Mouse (Mus musculus) G1E (cell line): ENCODE data around the gene Mdfi. TPM values are rescaled to one million over a fixed set of nuclear protein-coding genes. Genes with fewer than 3 reads are reported as not detected.

Experiments used
- ATAC-seq: 2 replicates; pipeline ENCODE4 v1.8.0; 2016; ENCODE audit warnings: mild to moderate bottlenecking; ENCODE audit not compliant: insufficient number of reproducible peaks, poor library complexity, low FRiP score, severe bottlenecking; ENCODE audit errors: extremely low read depth
- DNase-seq: peaks from one replicate; pipeline ENCODE4 v3.0.0; 2012; ENCODE audit warnings: low spot score
- H3K27me3 ChIP-seq: 2 replicates; pipeline ENCODE4 v1.6.1; 2012; ENCODE audit warnings: mild to moderate bottlenecking, low read length, inconsistent platforms; ENCODE audit not compliant: insufficient read depth
- H3K36me3 ChIP-seq: replicated peaks from 2 replicates; pipeline ENCODE3; 2012; ENCODE audit warnings: mild to moderate bottlenecking, inconsistent platforms
- H3K4me1 ChIP-seq: 2 replicates; pipeline ENCODE4 v1.6.1; 2012; ENCODE audit warnings: low read depth, low read length, inconsistent platforms, mixed read lengths; ENCODE audit not compliant: insufficient read depth
- H3K4me3 ChIP-seq: 2 replicates; pipeline ENCODE4 v1.5.1; 2012; ENCODE audit warnings: low read depth, mild to moderate bottlenecking, inconsistent platforms, low read length, moderate library complexity, mixed read lengths
- H3K9me3 ChIP-seq: replicated peaks from 2 replicates; pipeline ENCODE4 v1.6.1; 2012; ENCODE audit warnings: inconsistent platforms
- CTCF ChIP-seq: IDR thresholded peaks from 2 replicates; pipeline ENCODE4 v1.5.1; 2012; ENCODE audit warnings: low read depth, low read length, inconsistent platforms, mixed read lengths
- GATA1 ChIP-seq: IDR thresholded peaks from 2 replicates; pipeline ENCODE4 v1.6.1; 2012; ENCODE audit warnings: borderline replicate concordance, low read length, inconsistent platforms, mixed read lengths
- GATA2 ChIP-seq: IDR thresholded peaks from 2 replicates; pipeline ENCODE4 v1.6.1; 2012; ENCODE audit warnings: low read depth, low read length, inconsistent platforms, borderline replicate concordance
- POLR2AphosphoS5 ChIP-seq: IDR thresholded peaks from 2 replicates; pipeline ENCODE4 v1.6.1; 2012; ENCODE audit warnings: low read depth, low read length, inconsistent platforms; ENCODE audit not compliant: insufficient replicate concordance
- TAL1 ChIP-seq: conservative IDR thresholded peaks from 2 replicates; pipeline ENCODE4 v1.6.1; 2012; ENCODE audit warnings: low read depth, low read length, inconsistent platforms, mixed read lengths
- polyA plus RNA-seq: library from polyadenylated mRNA; stranded (reverse); fragments of >175 nt; gene quantifications from 2 replicates; pipeline ENCODE4 v1.2.3, GENCODE M21; 2012
- total RNA-seq, 2 experiments: library from RNA; stranded (forward) in 1 of 2; stranded (reverse) in 1 of 2; fragments of 200-1000 nt in 1 of 2; fragments of >200 nt in 1 of 2; fragmentation: Nextera tagmentation in 1 of 2; gene quantifications; 2 replicates each; pipeline ENCODE4 v1.2.3; 2014 to 2017

The Mdfi gene
- total and polyA plus RNA-seq, 3 experiments = 0.05 TPM; not detected in 2

GRCm38 (mm10) chr17:47850639-47851314 lies 16.3 kb upstream of the Mdfi start:
- H3K4me3 ChIP-seq = no peak overlapping the region
- no peaks in the 10 kb centered on the region for H3K36me3 ChIP-seq
- DNase-seq (no peak), ATAC-seq (no peak)
- peaks cover 3% of the 10 kb centered on the region; the same call in 1 of the 2 replicates for H3K9me3 ChIP-seq
- H3K4me1 ChIP-seq = no peaks in the 10 kb centered on the region
- TF ChIP-seq GATA2 (no peak), CTCF (no peak), TAL1 (no peak), GATA1 (no peak), POLR2AphosphoS5 (no peak)
- no peaks in the 10 kb centered on the region for H3K27me3 ChIP-seq

DNA sequence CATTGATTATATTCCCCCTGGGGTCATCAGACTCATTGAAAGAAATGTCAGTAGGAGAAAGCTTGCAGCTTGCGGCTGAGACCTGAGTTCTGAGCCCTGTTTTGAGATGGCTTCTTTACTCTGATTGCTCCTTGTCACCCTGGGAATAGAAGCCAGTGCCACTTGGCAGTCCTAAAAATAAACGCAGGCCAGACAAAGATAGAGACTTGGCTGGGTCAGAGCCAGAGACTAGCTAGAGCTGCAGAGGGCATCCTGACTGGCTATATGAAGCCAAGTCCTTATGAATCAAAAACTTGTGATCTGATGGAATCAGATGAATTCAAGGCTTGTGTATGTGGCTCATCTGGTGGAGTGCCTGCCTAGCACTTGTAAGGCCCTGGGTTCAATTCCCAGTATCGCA lies 15.5 kb upstream of the Mdfi start:
- ATAC-seq (no peak), DNase-seq (no peak)
- Histone ChIP-seq H3K36me3 (no peaks in the 10 kb centered on the region), H3K4me3 (no peak overlapping the region), H3K4me1 (no peaks in the 10 kb centered on the region), H3K9me3 (no peaks in the 10 kb centered on the region), H3K27me3 (no peaks in the 10 kb centered on the region)
- TF ChIP-seq CTCF (no peak), GATA2 (no peak), GATA1 (no peak), POLR2AphosphoS5 (no peak), TAL1 (no peak)

DNA sequence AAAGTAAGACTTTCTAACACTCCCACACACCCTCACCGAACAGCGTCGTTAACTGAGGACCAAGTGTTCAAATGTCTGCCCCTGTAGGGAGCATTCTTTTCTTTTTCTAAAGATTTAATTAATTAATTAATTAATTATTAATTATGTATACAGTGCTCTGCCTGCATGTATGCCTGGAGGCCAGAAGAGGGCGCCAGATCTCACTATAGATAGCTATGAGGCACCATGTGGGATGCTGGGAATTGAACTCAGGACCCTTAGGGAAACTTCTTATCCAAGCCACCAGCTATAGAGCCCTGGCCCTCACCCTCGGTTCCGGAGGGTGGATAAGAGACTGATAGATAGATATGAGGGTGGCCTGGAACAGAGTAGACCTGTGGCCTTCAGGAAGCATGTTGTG lies 13.5 kb upstream of the Mdfi start:
- no peak for ATAC-seq
- Histone ChIP-seq H3K4me3 (no peak overlapping the region), H3K4me1 (no peaks in the 10 kb centered on the region), H3K36me3 (no peaks in the 10 kb centered on the region), H3K27me3 (no peaks in the 10 kb centered on the region), H3K9me3 (peaks cover 5% of the 10 kb centered on the region)
- TF ChIP-seq GATA1 (no peak), POLR2AphosphoS5 (no peak), GATA2 (no peak), TAL1 (no peak), CTCF (no peak)
- DNase-seq = no peak

- H3K36me3 ChIP-seq = no peaks in the 10 kb centered on the region
- H3K4me1 ChIP-seq = no peaks in the 10 kb centered on the region
- H3K4me3 ChIP-seq = no peak overlapping the region
- no peaks in the 10 kb centered on the region for H3K27me3 ChIP-seq
- peaks cover 8% of the 10 kb centered on the region for H3K9me3 ChIP-seq
- ATAC-seq (no peak), DNase-seq (no peak)
- TF ChIP-seq POLR2AphosphoS5 (no peak), TAL1 (no peak), GATA2 (no peak)
Measured at GRCm38 (mm10) chr17:47845609-47846008, 11.1 kb upstream of the Mdfi start.

DNA sequence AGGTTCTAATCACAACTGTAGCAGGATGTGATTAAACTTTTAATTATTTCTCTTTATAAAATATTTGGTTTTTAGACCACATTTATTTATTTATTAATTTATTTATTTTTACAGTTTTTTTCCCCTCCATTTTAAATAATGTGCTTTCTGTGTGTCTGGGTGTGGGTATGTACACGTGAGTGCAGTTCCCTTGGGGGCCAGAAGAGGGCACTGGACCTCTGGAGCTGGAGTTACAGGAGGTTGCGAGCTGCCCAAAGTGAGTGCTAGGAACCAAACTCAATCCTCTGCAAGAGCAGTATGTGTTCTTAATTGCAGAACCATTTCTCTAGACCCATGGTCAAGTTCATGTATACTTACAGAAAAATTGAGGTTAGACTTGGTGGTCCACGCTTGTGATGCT lies 9.0 kb upstream of the Mdfi start:
- TF ChIP-seq CTCF (no peak), GATA1 (no peak), POLR2AphosphoS5 (no peak), GATA2 (no peak), TAL1 (no peak)
- Histone ChIP-seq H3K9me3 (peaks cover 8% of the 10 kb centered on the region), H3K4me3 (no peak overlapping the region), H3K4me1 (no peaks in the 10 kb centered on the region), H3K27me3 (no peaks in the 10 kb centered on the region), H3K36me3 (no peaks in the 10 kb centered on the region)
- DNase-seq = no peak
- no peak for ATAC-seq

DNA sequence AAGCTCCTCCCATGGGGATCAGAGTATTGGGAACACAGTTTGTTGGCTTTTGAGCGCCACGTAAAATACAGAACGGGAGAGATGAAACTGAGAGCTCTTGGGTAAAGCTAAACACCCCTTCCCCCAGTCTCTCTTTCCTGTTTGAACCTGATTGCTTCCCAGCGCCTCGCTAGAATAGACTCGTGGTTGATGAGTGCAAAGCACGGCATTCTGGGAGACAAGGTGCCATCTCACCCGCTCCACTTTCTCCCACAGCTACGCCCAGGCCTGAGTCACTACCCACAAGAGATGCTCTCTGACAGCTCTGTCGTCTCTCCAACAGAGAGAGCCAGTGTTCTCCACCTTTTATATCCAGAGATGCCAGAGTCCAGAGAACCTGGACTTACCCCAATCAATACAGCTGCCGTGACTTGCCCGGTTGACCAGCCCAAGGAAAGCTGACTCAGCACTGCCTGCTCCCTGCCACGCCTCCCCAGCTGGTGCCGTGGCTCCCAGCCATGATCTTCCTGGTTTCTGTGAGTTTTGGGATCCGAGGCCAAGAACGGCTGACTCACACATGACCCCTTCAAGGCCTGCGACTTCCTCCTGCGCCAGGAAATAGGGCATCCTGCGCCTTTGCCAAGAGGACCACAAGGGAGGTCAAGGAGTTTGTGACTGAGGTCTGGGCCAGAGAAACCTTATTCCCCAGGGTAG lies 7.6 kb upstream of the Mdfi start:
- ATAC-seq = no peak
- no peak for DNase-seq
- no peak for TF ChIP-seq GATA2
- TF ChIP-seq POLR2AphosphoS5 = no peak
- TF ChIP-seq GATA1 = no peak
- no peak for TF ChIP-seq CTCF
- TF ChIP-seq TAL1 = no peak
- peaks cover 11% of the 10 kb centered on the region for H3K9me3 ChIP-seq
- no peak overlapping the region for H3K4me3 ChIP-seq
- H3K4me1 ChIP-seq = no peaks in the 10 kb centered on the region
- H3K27me3 ChIP-seq = no peaks in the 10 kb centered on the region
- H3K36me3 ChIP-seq = no peaks in the 10 kb centered on the region
